Mouse (Mus musculus): ENCODE measurements at regions not wholly inside any gene's neighbourhood (a gene's known extent, or its start where the extent isn't known, plus 50 kb on each side); places are given as distances from the start of the nearest gene placed in this dataset.

- TF ChIP-seq HCFC1 (IDR thresholded peaks at IDR 0.05; ENCODE audit: borderline replicate concordance, insufficient read depth, low read length) (no peak), ZC3H11A (IDR thresholded peaks at IDR 0.05; ENCODE audit: borderline replicate concordance, low read depth, low read length) (no peak), CHD2 (IDR thresholded peaks at IDR 0.05; ENCODE audit: low read depth, low read length) (no peak), MAFK (IDR thresholded peaks at IDR 0.05; ENCODE audit: insufficient read depth, low read depth, low read length) (no peak), ZNF384 (IDR thresholded peaks at IDR 0.05; ENCODE audit: low read depth, low read length) (no peak)
Measured at GRCm38 (mm10) chr13:45164001-45164778, 85.7 kb downstream of the Gm9817 start.

Data from ES-E14 (cell line).